Comparison of ENCODE assay signal across 9 mouse cellular contexts in genomic region chr1:88757162-88757561, GRCm38 (mm10). TPM values are rescaled to one million over a fixed set of nuclear protein-coding genes. Genes with fewer than 3 reads are reported as not detected.
DNase-seq lines count a peak whose midpoint lies in the region; ATAC-seq and TF ChIP-seq lines count a peak whose summit lies in the region.
"Had no signal": no experiment of that assay in that cellular context is flagged by ENCODE, and none has a peak within 500 bp of the region (broad histone marks: within the 10 kb centered on the region; RNA-seq: fewer than 3 reads in every experiment).

No protein-coding gene starts in this region.

- intact Hi-C loops in heart, adult 2 months (cut with DNase I): no loop called here
- intact Hi-C loops in heart, postnatal 25 days (cut with DNase I): no loop called here

- 39% methylated on average over 7 of the region's 7 CpGs for WGBS in heart, adult 2 months
- 57% methylated on average over 7 of the region's 7 CpGs for WGBS in forebrain, embryonic 10.5 days
- 35% methylated on average over 7 of the region's 7 CpGs for WGBS in hindbrain, embryonic 14.5 days
- WGBS in cerebellum, adult 2 months: 55% methylated on average over 7 of the region's 7 CpGs

- no peak overlapping the region for H3K4me2 ChIP-seq in hindbrain, embryonic 14.5 days (replicated peaks)
- H3K4me2 ChIP-seq: limb, embryonic 12.5 days had no signal

- ATAC-seq in hindbrain, embryonic 14.5 days (ENCODE audit: low FRiP score): 0 out of 2 replicates have a peak, but pooled peaks have one; percentile 37
- ATAC-seq in activated CD4-positive, CD25-positive, alpha-beta regulatory T cell, adult 4 months: no peak

- H3K79me2 ChIP-seq in heart, adult 2 months (replicated peaks; ENCODE audit: control insufficient read depth, insufficient read depth, low read length): no peaks in the 10 kb centered on the region

- peaks cover 2% of the 10 kb centered on the region; the same call in 1 of the 2 replicates for H3K4me1 ChIP-seq in heart, adult 2 months (ENCODE audit: control insufficient read depth, insufficient read depth, low read length)
- H3K4me1 ChIP-seq in forebrain, embryonic 10.5 days: peaks cover 41% of the 10 kb centered on the region
- H3K4me1 ChIP-seq in hindbrain, embryonic 14.5 days (replicated peaks; ENCODE audit: control insufficient read depth, insufficient read depth, low read length): no peaks in the 10 kb centered on the region; the same call in 1 of the 2 replicates
- H3K4me1 ChIP-seq in cerebellum, adult 2 months (ENCODE audit: control insufficient read depth, insufficient read depth, low read length): no peaks in the 10 kb centered on the region

- H3K9ac ChIP-seq in heart, adult 2 months (ENCODE audit: low read depth, low read length): no peak overlapping the region
- no peak overlapping the region for H3K9ac ChIP-seq in hindbrain, embryonic 14.5 days
- H3K9ac ChIP-seq: limb, embryonic 12.5 days had no signal

- no peak for TF ChIP-seq EP300 in heart, adult 2 months (IDR thresholded peaks at IDR 0.05; ENCODE audit: insufficient read depth, low read depth, low read length)

- H3K27ac ChIP-seq in heart, adult 2 months: peak overlapping the region; percentile 32
- H3K27ac ChIP-seq in forebrain, embryonic 10.5 days: peak overlapping the region; percentile 81
- H3K27ac ChIP-seq in hindbrain, embryonic 14.5 days: peak overlapping the region; percentile 67
- H3K27ac ChIP-seq in cerebellum, adult 2 months (ENCODE audit: insufficient read depth, low read length): no peak overlapping the region
- H3K27ac ChIP-seq: limb, embryonic 12.5 days had no signal

- TF ChIP-seq CTCF in heart, adult 2 months (IDR thresholded peaks at IDR 0.05): no peak
- TF ChIP-seq CTCF in cerebellum, adult 2 months (IDR thresholded peaks at IDR 0.05; ENCODE audit: borderline replicate concordance, insufficient read depth, low read depth, low read length): no peak

- H3K27me3 ChIP-seq in heart, adult 2 months (ENCODE audit: control insufficient read depth, insufficient read depth, low read length): no peaks in the 10 kb centered on the region
- no peaks in the 10 kb centered on the region for H3K27me3 ChIP-seq in forebrain, embryonic 10.5 days (ENCODE audit: poor library complexity, severe bottlenecking)
- H3K27me3 ChIP-seq in hindbrain, embryonic 14.5 days (ENCODE audit: control insufficient read depth, insufficient read depth, low read length): no peaks in the 10 kb centered on the region
- H3K27me3 ChIP-seq in cerebellum, adult 2 months (ENCODE audit: control insufficient read depth, insufficient read depth, low read length): no peaks in the 10 kb centered on the region
- H3K27me3 ChIP-seq: limb, embryonic 12.5 days had no signal

- H3K9me3 ChIP-seq in forebrain, embryonic 10.5 days: peaks cover 5% of the 10 kb centered on the region
- no peaks in the 10 kb centered on the region for H3K9me3 ChIP-seq in hindbrain, embryonic 14.5 days (ENCODE audit: control insufficient read depth, low read length)

- peak; percentile 22 to 31 for DNase-seq in heart, adult 2 months
- no peak for DNase-seq in heart, postnatal 25 days (ENCODE audit: low spot score)
- DNase-seq in forebrain, embryonic 10.5 days (ENCODE audit: extremely low spot score, low spot score): no peak
- DNase-seq in hindbrain, embryonic 14.5 days (ENCODE audit: low spot score): no peak
- DNase-seq in lung, postnatal 4 days: peak; percentile 27 to 39
- no peak for DNase-seq in cerebellum, adult 2 months
- no peak for DNase-seq in ovary, postnatal 36 days (ENCODE audit: low spot score)

- TF ChIP-seq POLR2A in heart, adult 2 months (IDR thresholded peaks at IDR 0.05; ENCODE audit: insufficient read depth, low read depth, low read length): no peak
- TF ChIP-seq POLR2A in cerebellum, adult 2 months (IDR thresholded peaks at IDR 0.05; ENCODE audit: borderline replicate concordance, insufficient read depth, low read length): no peak

- no peak overlapping the region for H3K4me3 ChIP-seq in heart, adult 2 months
- no peak overlapping the region for H3K4me3 ChIP-seq in forebrain, embryonic 10.5 days
- H3K4me3 ChIP-seq in hindbrain, embryonic 14.5 days (replicated peaks; ENCODE audit: low read length): no peak overlapping the region
- no peak overlapping the region for H3K4me3 ChIP-seq in cerebellum, adult 2 months (replicated peaks; ENCODE audit: insufficient read depth, low read depth, low read length)
- H3K4me3 ChIP-seq: limb, embryonic 12.5 days had no signal

- H3K36me3 ChIP-seq in heart, adult 2 months (ENCODE audit: control insufficient read depth, insufficient read depth, low read length): no peaks in the 10 kb centered on the region
- H3K36me3 ChIP-seq in forebrain, embryonic 10.5 days (replicated peaks): no peaks in the 10 kb centered on the region
- no peaks in the 10 kb centered on the region for H3K36me3 ChIP-seq in hindbrain, embryonic 14.5 days (replicated peaks; ENCODE audit: control insufficient read depth, insufficient read depth)
- H3K36me3 ChIP-seq: limb, embryonic 12.5 days had no signal

RNA-seq across cellular contexts. Expression of gene Arl4c, which starts 55.1 kb away (rescaled TPM):
- total RNA-seq in heart, adult 2 months (2021): 1 to 10 TPM; 4.5 to 4.9 TPM
- polyA plus RNA-seq in heart, adult 2 months (2012; rRNA removed): 3.4 and 3.6 TPM in 2 replicates
- total RNA-seq in heart, postnatal 25 days (2021): 1 to 10 TPM; 6.4 to 6.9 TPM
- 21.8 and 22.3 TPM in 2 replicates for polyA plus RNA-seq in forebrain, embryonic 10.5 days (2016; fragmentation: Nextera tagmentation; extraction: Ambion mirVana)
- polyA plus RNA-seq in hindbrain, embryonic 14.5 days (2014; fragmentation: Nextera tagmentation; extraction: Ambion mirVana): 23.0 and 26.2 TPM in 2 replicates
- 10 to 100 TPM; 17.3 to 19.6 TPM for polyA plus RNA-seq in activated CD4-positive, CD25-positive, alpha-beta regulatory T cell, adult 4 months (2017; shearing (Covaris generic))
- 48.9 and 50.0 TPM in 2 replicates for polyA plus RNA-seq in cerebellum, adult 2 months (2012; rRNA removed)

Comparison
In these comparisons a context has a peak if more than half of its experiments do, and no peak if none do; other contexts are left out.
1. DNase-seq: peak in heart, adult 2 months (2 of 2) and lung, postnatal 4 days (2 of 2); none in heart, postnatal 25 days (single experiment), forebrain, embryonic 10.5 days (single experiment), hindbrain, embryonic 14.5 days (single experiment), cerebellum, adult 2 months (0 of 2) and ovary, postnatal 36 days (single experiment).